Mouse (Mus musculus) kidney, embryonic 16.5 days (tissue): ENCODE measurements at regions not wholly inside any gene's neighbourhood (a gene's known extent, or its start where the extent isn't known, plus 50 kb on each side); places are given as distances from the start of the nearest gene placed in this dataset.
"Not testable (repeated sequence)": the region's sequence is repeated elsewhere in the genome, so short reads cannot be mapped to it uniquely, and the experiment has no call there.

Source experiments
- ATAC-seq: fragments of 200-750 bp; cut with Nextera tagmentation; 2 replicates; pipeline ENCODE4 v1.8.0; 2017; ENCODE audit warnings: moderate TSS enrichment; ENCODE audit not compliant: low FRiP score, low TSS enrichment
- H3K27ac ChIP-seq: fragments of 300-500 bp; sonication (generic); 2 replicates; pipeline ENCODE4 v1.5.1; 2014; ENCODE audit warnings: low read length
- H3K27me3 ChIP-seq: fragments of 300-500 bp; sonication (generic); 2 replicates; pipeline ENCODE4 v1.6.1; 2014; ENCODE audit warnings: low read length, control low read depth, mixed read lengths; ENCODE audit not compliant: insufficient read depth
- H3K36me3 ChIP-seq: fragments of 300-500 bp; sonication (generic); 2 replicates; pipeline ENCODE4 v1.6.1; 2014; ENCODE audit warnings: low read length, control low read depth, mixed read lengths; ENCODE audit not compliant: insufficient read depth
- H3K4me1 ChIP-seq: fragments of 300-500 bp; sonication (generic); 2 replicates; pipeline ENCODE4 v1.6.1; 2014; ENCODE audit warnings: low read length, control low read depth, mixed read lengths; ENCODE audit not compliant: insufficient read depth
- H3K4me2 ChIP-seq: fragments of 300-500 bp; sonication (generic); replicated peaks from 2 replicates; pipeline ENCODE4 v1.6.1; 2014; ENCODE audit warnings: low read depth, low read length
- H3K4me3 ChIP-seq: fragments of 300-500 bp; sonication (generic); 2 replicates; pipeline ENCODE4 v1.5.1; 2014; ENCODE audit warnings: mild to moderate bottlenecking, low read length
- H3K9ac ChIP-seq: fragments of 300-500 bp; sonication (generic); replicated peaks from 2 replicates; pipeline ENCODE4 v1.6.1; 2014; ENCODE audit warnings: low read length
- H3K9me3 ChIP-seq: fragments of 300-500 bp; sonication (generic); 2 replicates; pipeline ENCODE4 v1.6.1; 2016; ENCODE audit warnings: low read length, control low read depth
- WGBS: fragments of 180-500 bp; shearing (Covaris S2); extraction: QIAGEN DNeasy Blood & Tissue Kit; methylation state at CpG from one replicate; pipeline ENCODE4 v1.1.7; 2014; 5-methylcytosine and 5-hydroxymethylcytosine counted together

- Histone ChIP-seq H3K4me3 (no peak overlapping the region), H3K4me1 (no peaks in the 10 kb centered on the region), H3K27ac (no peak overlapping the region), H3K36me3 (no peaks in the 10 kb centered on the region), H3K4me2 (no peak overlapping the region), H3K9me3 (no peaks in the 10 kb centered on the region), H3K9ac (no peak overlapping the region), H3K27me3 (no peaks in the 10 kb centered on the region)
- ATAC-seq: no peak
- WGBS: 81% methylated on average over 2 of the region's 2 CpGs
These were observed 723.1 kb upstream of the Brinp1 start for GRCm38 (mm10) chr4:69677315-69677714.

GRCm38 (mm10) chr4:69673456-69673855, 719.3 kb upstream of the Brinp1 start:
- Histone ChIP-seq H3K4me1 (no peaks in the 10 kb centered on the region), H3K27me3 (no peaks in the 10 kb centered on the region), H3K9me3 (no peaks in the 10 kb centered on the region), H3K36me3 (no peaks in the 10 kb centered on the region), H3K9ac (no peak overlapping the region), H3K4me2 (no peak overlapping the region), H3K27ac (no peak overlapping the region), H3K4me3 (no peak overlapping the region)
- no peak for ATAC-seq

- no peaks in the 10 kb centered on the region for H3K27me3 ChIP-seq
- WGBS: 66% methylated on average over 2 of the region's 2 CpGs
- H3K9me3 ChIP-seq: no peaks in the 10 kb centered on the region
- no peaks in the 10 kb centered on the region for H3K36me3 ChIP-seq
- no peak overlapping the region for H3K27ac ChIP-seq
- no peak overlapping the region for H3K4me2 ChIP-seq
- no peaks in the 10 kb centered on the region for H3K4me1 ChIP-seq
- H3K4me3 ChIP-seq: no peak overlapping the region
- ATAC-seq: no peak
- H3K9ac ChIP-seq: no peak overlapping the region
These were observed 674.7 kb upstream of the Brinp1 start for GRCm38 (mm10) chr4:69628908-69629307.

- H3K4me2 ChIP-seq, ATAC-seq, H3K36me3 ChIP-seq, H3K9me3 ChIP-seq, H3K9ac ChIP-seq, H3K4me1 ChIP-seq, H3K4me3 ChIP-seq, H3K27me3 ChIP-seq, H3K27ac ChIP-seq: not testable (repeated sequence)
- WGBS: 84% methylated on average over 2 of the region's 2 CpGs
These were observed 672.2 kb upstream of the Brinp1 start for GRCm38 (mm10) chr4:69626426-69626825.

- H3K4me2 ChIP-seq: no peak overlapping the region
- 81% methylated on average over 2 of the region's 2 CpGs for WGBS
- H3K27me3 ChIP-seq: no peaks in the 10 kb centered on the region
- H3K4me1 ChIP-seq: no peaks in the 10 kb centered on the region
- no peaks in the 10 kb centered on the region for H3K9me3 ChIP-seq
- no peak for ATAC-seq
- no peak overlapping the region for H3K9ac ChIP-seq
- no peaks in the 10 kb centered on the region for H3K36me3 ChIP-seq
- no peak overlapping the region for H3K27ac ChIP-seq
- H3K4me3 ChIP-seq: no peak overlapping the region
These were observed 671.6 kb upstream of the Brinp1 start for GRCm38 (mm10) chr4:69625831-69626230.

GRCm38 (mm10) chr4:69621058-69621609, 666.9 kb upstream of the Brinp1 start:
- no peak overlapping the region for H3K4me3 ChIP-seq
- ATAC-seq: no peak
- no peak overlapping the region for H3K4me2 ChIP-seq
- no peak overlapping the region for H3K9ac ChIP-seq
- no peaks in the 10 kb centered on the region for H3K4me1 ChIP-seq
- H3K27ac ChIP-seq: no peak overlapping the region
- no peaks in the 10 kb centered on the region for H3K27me3 ChIP-seq
- WGBS: 96% methylated on average over 2 of the region's 2 CpGs
- no peaks in the 10 kb centered on the region for H3K9me3 ChIP-seq
- no peaks in the 10 kb centered on the region for H3K36me3 ChIP-seq

- no peak for ATAC-seq
- Histone ChIP-seq H3K27ac (no peak overlapping the region), H3K9ac (no peak overlapping the region), H3K4me2 (no peak overlapping the region), H3K27me3 (no peaks in the 10 kb centered on the region), H3K4me3 (no peak overlapping the region), H3K4me1 (no peaks in the 10 kb centered on the region), H3K9me3 (no peaks in the 10 kb centered on the region), H3K36me3 (no peaks in the 10 kb centered on the region)
- WGBS: 80% methylated on average over 5 of the region's 5 CpGs
These were observed 664.0 kb upstream of the Brinp1 start for GRCm38 (mm10) chr4:69618161-69618730.

GRCm38 (mm10) chr4:69614901-69615300, 660.7 kb upstream of the Brinp1 start:
- 44% methylated on average over 1 of the region's 1 CpGs for WGBS
- Histone ChIP-seq H3K4me1 (no peaks in the 10 kb centered on the region), H3K9me3 (no peaks in the 10 kb centered on the region), H3K4me2 (no peak overlapping the region), H3K9ac (no peak overlapping the region), H3K36me3 (no peaks in the 10 kb centered on the region), H3K4me3 (no peak overlapping the region), H3K27ac (no peak overlapping the region), H3K27me3 (no peaks in the 10 kb centered on the region)
- ATAC-seq: no peak

GRCm38 (mm10) chr4:69611681-69612300, 657.6 kb upstream of the Brinp1 start:
- ATAC-seq: no peak
- Histone ChIP-seq H3K4me1 (no peaks in the 10 kb centered on the region), H3K27ac (no peak overlapping the region), H3K4me3 (no peak overlapping the region), H3K27me3 (no peaks in the 10 kb centered on the region), H3K4me2 (no peak overlapping the region), H3K9me3 (no peaks in the 10 kb centered on the region), H3K36me3 (no peaks in the 10 kb centered on the region), H3K9ac (no peak overlapping the region)
- WGBS: 63% methylated on average over 5 of the region's 5 CpGs

GRCm38 (mm10) chr4:69608885-69609284, 654.7 kb upstream of the Brinp1 start:
- H3K36me3 ChIP-seq: no peaks in the 10 kb centered on the region
- WGBS: 87% methylated on average over 1 of the region's 1 CpGs
- no peak overlapping the region for H3K27ac ChIP-seq
- no peak overlapping the region for H3K9ac ChIP-seq
- no peaks in the 10 kb centered on the region for H3K27me3 ChIP-seq
- no peaks in the 10 kb centered on the region for H3K4me1 ChIP-seq
- H3K4me3 ChIP-seq: no peak overlapping the region
- H3K9me3 ChIP-seq: no peaks in the 10 kb centered on the region
- no peak for ATAC-seq
- H3K4me2 ChIP-seq: no peak overlapping the region
